Mouse (Mus musculus): Measurements from ENCODE around the gene Coro1c. TPM values are rescaled to one million over a fixed set of nuclear protein-coding genes. Genes with fewer than 3 reads are reported as not detected.
A peak's percentile ranks its signal among the peaks of the same experiment; 100 is the strongest.

The Coro1c gene
- polyA plus RNA-seq, 1 experiment from 2014 or later: 297 TPM

DNA sequence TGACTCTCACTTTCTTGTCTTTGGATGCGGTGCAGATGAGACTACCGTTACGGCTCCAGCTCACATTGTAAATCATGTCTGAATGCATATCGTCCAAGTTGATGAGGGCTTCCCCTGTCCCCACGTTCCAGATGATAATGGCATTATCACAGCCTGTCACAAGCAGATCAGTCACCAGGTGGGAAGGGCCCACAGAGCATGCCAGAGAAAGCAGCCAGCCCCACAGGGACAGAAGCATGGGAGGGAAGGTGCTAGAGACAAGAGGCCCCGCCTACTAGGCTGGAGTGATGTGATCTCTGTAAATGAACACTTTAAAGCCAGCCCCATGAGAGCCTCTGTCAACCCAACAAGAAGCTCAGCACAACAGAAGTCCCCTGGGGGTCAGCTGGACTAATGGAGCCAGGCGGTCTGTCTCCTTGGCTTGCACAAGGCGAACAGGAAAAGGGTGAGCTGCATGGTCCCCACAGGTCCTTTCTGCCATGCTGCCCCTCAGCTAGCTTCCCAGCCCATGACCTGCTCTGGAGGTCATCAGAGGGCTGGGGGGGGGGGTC is 57.8 kb downstream of the Coro1c start:
- H3K27ac ChIP-seq (ENCODE audit: low read depth, low read length): no peak overlapping the region
- 75% methylated on average over 8 of the region's 8 CpGs for WGBS
- ATAC-seq (ENCODE audit: insufficient read depth, low FRiP score, low TSS enrichment): no peak

DNA sequence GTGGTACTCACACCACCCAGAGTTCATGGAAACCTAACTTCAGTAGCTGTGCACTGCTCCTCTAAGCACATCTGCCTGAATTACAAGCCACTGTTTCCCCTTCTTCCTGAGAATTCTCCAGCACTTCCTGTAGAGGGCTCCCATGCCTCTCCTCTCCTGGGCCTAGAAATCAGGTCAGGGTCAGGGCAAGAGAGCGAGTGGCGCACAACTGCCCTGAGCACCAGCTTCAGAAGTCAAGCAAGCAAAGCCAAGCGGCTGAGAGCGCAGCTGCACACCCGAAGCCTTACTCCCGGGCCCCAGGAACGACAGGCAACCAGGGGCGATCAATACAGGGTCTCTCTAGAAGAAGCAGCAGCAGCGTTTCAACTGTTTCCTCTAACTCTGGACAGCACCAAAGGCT is 60.9 kb downstream of the Coro1c start:
- H3K4me2 ChIP-seq (ENCODE audit: low read depth): no peak overlapping the region
- ATAC-seq (ENCODE audit: insufficient read depth, low FRiP score, low TSS enrichment) (no peak), DNase-seq (ENCODE audit: low spot score) (no peak)
- no peak overlapping the region for H3K27ac ChIP-seq (ENCODE audit: low read depth, low read length)
- 86% methylated on average over 9 of the region's 9 CpGs for WGBS
- no peak overlapping the region for H3K4me3 ChIP-seq (ENCODE audit: low read depth, low read length)
- H3K9me3 ChIP-seq (ENCODE audit: control insufficient read depth, low read length): no peaks in the 10 kb centered on the region
- peaks cover 32% of the 10 kb centered on the region for H3K36me3 ChIP-seq (ENCODE audit: control insufficient read depth, insufficient read depth, low read length)
- no peak overlapping the region for H3K9ac ChIP-seq (ENCODE audit: low read length)
- no peaks in the 10 kb centered on the region for H3K27me3 ChIP-seq (ENCODE audit: control insufficient read depth, insufficient read depth, low read length)
- H3K4me1 ChIP-seq (ENCODE audit: control insufficient read depth, insufficient read depth, low read length): no peaks in the 10 kb centered on the region

More for the DNA sequence above, 57.8 kb downstream of the Coro1c start:
- Histone ChIP-seq H3K4me1 (ENCODE audit: control insufficient read depth, insufficient read depth, low read length) (peaks cover 4% of the 10 kb centered on the region; the same call in 1 of the 2 replicates), H3K27me3 (ENCODE audit: control insufficient read depth, insufficient read depth, low read length) (no peaks in the 10 kb centered on the region), H3K9me3 (ENCODE audit: control insufficient read depth, low read length) (no peaks in the 10 kb centered on the region), H3K36me3 (ENCODE audit: control insufficient read depth, insufficient read depth, low read length) (peaks cover 20% of the 10 kb centered on the region), H3K4me3 (ENCODE audit: low read depth, low read length) (no peak overlapping the region), H3K4me2 (ENCODE audit: low read depth) (no peak overlapping the region), H3K9ac (ENCODE audit: low read length) (no peak overlapping the region)
- no peak for DNase-seq (ENCODE audit: low spot score)

DNA sequence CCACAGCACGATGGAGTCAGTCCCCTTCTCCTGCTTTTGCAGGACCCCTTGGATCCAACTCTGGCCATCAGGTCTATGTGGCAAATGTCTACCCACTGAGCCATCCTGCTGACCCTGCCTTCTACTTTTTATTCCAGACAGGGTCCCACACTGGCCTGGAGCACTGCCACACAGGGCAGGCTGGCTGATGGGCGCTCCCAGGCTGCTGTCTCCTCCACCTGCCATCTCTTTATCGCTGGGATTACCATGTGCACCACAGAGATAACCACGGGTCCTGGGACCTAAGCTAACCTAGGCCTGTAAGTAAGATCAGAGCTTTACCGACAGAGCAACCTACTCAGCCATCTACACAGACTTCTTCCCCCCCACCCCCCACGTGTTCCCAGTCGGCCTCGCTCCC is 61.9 kb downstream of the Coro1c start:
- Histone ChIP-seq H3K4me3 (ENCODE audit: low read depth, low read length) (no peak overlapping the region), H3K9ac (ENCODE audit: low read length) (no peak overlapping the region), H3K27ac (ENCODE audit: low read depth, low read length) (no peak overlapping the region), H3K36me3 (ENCODE audit: control insufficient read depth, insufficient read depth, low read length) (peaks cover 32% of the 10 kb centered on the region), H3K4me1 (ENCODE audit: control insufficient read depth, insufficient read depth, low read length) (no peaks in the 10 kb centered on the region), H3K4me2 (ENCODE audit: low read depth) (no peak overlapping the region), H3K27me3 (ENCODE audit: control insufficient read depth, insufficient read depth, low read length) (no peaks in the 10 kb centered on the region), H3K9me3 (ENCODE audit: control insufficient read depth, low read length) (no peaks in the 10 kb centered on the region)
- no peak for ATAC-seq (ENCODE audit: insufficient read depth, low FRiP score, low TSS enrichment)
- no peak for DNase-seq (ENCODE audit: low spot score)
- 92% methylated on average over 8 of the region's 8 CpGs for WGBS

DNA sequence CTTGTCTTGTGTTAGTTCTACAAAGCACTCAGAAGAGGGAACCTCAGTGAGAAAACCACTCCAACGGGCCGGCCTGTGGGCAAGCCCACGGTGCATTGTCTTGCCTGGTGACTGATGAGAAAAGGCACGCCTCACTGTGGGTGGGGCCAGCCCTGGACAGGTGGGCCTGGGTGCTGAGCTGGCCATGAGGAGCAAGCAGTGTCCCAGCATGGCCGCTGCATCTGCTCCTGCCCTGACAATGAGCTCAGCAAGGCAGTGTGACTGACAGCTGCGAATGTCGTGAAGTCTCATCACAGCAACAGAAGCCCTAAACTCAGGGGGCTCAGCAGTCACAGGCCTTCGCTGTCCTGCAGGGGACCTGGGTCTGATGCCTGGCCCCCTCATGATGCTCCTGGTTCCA is 62.9 kb downstream of the Coro1c start:
- no peak overlapping the region for H3K4me2 ChIP-seq (ENCODE audit: low read depth)
- DNase-seq (ENCODE audit: low spot score) (no peak), ATAC-seq (ENCODE audit: insufficient read depth, low FRiP score, low TSS enrichment) (no peak)
- H3K27ac ChIP-seq (ENCODE audit: low read depth, low read length): no peak overlapping the region
- H3K36me3 ChIP-seq (ENCODE audit: control insufficient read depth, insufficient read depth, low read length): peaks cover 34% of the 10 kb centered on the region
- H3K4me3 ChIP-seq (ENCODE audit: low read depth, low read length): no peak overlapping the region
- 91% methylated on average over 8 of the region's 8 CpGs for WGBS
- no peaks in the 10 kb centered on the region for H3K9me3 ChIP-seq (ENCODE audit: control insufficient read depth, low read length)
- no peaks in the 10 kb centered on the region for H3K4me1 ChIP-seq (ENCODE audit: control insufficient read depth, insufficient read depth, low read length)
- no peaks in the 10 kb centered on the region for H3K27me3 ChIP-seq (ENCODE audit: control insufficient read depth, insufficient read depth, low read length)
- no peak overlapping the region for H3K9ac ChIP-seq (ENCODE audit: low read length)

DNA sequence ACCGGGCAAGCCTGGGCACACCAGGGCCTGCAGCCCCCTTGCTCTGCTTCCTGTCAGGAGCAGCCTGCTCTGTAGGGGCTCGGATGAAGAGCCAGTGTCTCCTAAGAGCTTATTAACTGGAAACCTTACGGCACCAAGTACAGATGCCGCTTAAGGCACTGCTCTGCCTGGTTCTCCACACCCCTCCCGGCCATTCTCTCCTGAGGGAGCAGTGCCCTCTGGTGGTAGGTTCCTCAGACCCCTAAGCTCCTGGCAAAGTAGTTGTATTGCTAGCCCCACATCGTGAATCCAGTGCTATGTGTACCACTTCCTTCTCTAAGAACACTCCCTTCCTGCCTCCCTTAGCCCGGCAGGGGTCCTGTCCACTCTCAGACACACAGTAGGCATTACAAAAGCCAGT is 63.8 kb downstream of the Coro1c start:
- ATAC-seq (ENCODE audit: insufficient read depth, low FRiP score, low TSS enrichment): no peak
- Histone ChIP-seq H3K4me3 (ENCODE audit: low read depth, low read length) (no peak overlapping the region), H3K4me2 (ENCODE audit: low read depth) (no peak overlapping the region), H3K9ac (ENCODE audit: low read length) (no peak overlapping the region), H3K36me3 (ENCODE audit: control insufficient read depth, insufficient read depth, low read length) (peaks cover 32% of the 10 kb centered on the region), H3K27ac (ENCODE audit: low read depth, low read length) (0 out of 2 replicates have a peak overlapping the region, but pooled peaks have one; percentile 42), H3K27me3 (ENCODE audit: control insufficient read depth, insufficient read depth, low read length) (no peaks in the 10 kb centered on the region), H3K9me3 (ENCODE audit: control insufficient read depth, low read length) (no peaks in the 10 kb centered on the region), H3K4me1 (ENCODE audit: control insufficient read depth, insufficient read depth, low read length) (no peaks in the 10 kb centered on the region)
- WGBS: 73% methylated on average over 7 of the region's 7 CpGs
- peak; percentile 63 for DNase-seq (ENCODE audit: low spot score)

DNA sequence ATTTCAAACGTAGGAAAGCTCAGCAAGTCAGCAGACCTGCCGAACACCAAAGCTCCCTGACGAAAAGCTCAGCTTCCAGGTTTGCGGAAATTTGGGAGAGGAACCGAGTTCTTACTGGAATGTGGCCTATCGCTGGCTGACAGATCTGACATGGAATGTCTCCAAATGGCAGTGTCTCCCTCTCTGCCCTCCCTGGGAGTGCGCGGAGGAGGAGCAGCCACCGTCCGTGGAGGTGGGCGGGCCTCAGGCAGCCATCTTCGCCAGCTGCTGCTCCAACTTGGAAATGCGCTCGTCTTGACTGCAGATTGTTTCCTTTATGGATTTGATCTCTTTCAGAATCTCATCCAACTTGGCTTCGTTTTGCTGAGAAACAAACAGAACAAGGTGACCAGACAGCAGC is 64.5 kb downstream of the Coro1c start:
- ATAC-seq (ENCODE audit: insufficient read depth, low FRiP score, low TSS enrichment) (no peak), DNase-seq (ENCODE audit: low spot score) (no peak)
- Histone ChIP-seq H3K4me1 (ENCODE audit: control insufficient read depth, insufficient read depth, low read length) (no peaks in the 10 kb centered on the region), H3K4me2 (ENCODE audit: low read depth) (no peak overlapping the region), H3K9ac (ENCODE audit: low read length) (no peak overlapping the region), H3K9me3 (ENCODE audit: control insufficient read depth, low read length) (no peaks in the 10 kb centered on the region), H3K27me3 (ENCODE audit: control insufficient read depth, insufficient read depth, low read length) (no peaks in the 10 kb centered on the region), H3K36me3 (ENCODE audit: control insufficient read depth, insufficient read depth, low read length) (peaks cover 28% of the 10 kb centered on the region), H3K4me3 (ENCODE audit: low read depth, low read length) (no peak overlapping the region), H3K27ac (ENCODE audit: low read depth, low read length) (0 out of 2 replicates have a peak overlapping the region, but pooled peaks have one; percentile 42)
- 88% methylated on average over 15 of the region's 15 CpGs for WGBS

DNA sequence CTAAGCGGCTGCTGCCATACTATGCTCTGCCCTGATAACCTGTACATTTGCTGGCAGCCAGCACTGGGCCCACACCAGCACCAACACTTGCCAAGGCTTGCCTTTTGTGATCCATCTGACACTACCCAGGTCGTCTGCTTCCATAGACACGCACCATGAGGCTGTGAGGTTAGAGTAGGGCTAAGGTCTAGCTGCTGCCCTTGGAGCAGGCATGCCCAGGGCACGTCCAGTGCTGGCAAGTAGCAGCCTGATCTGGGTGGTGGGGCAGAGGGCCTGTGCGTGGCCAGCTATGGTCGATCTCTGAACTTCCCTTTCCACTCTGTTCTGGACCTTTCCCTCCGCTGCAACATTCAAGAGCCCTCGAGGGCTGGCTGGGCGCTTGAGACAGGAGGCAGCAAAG is 65.7 kb downstream of the Coro1c start:
- H3K4me2 ChIP-seq (ENCODE audit: low read depth): no peak overlapping the region
- H3K4me1 ChIP-seq (ENCODE audit: control insufficient read depth, insufficient read depth, low read length): no peaks in the 10 kb centered on the region
- H3K4me3 ChIP-seq (ENCODE audit: low read depth, low read length): no peak overlapping the region
- no peaks in the 10 kb centered on the region for H3K9me3 ChIP-seq (ENCODE audit: control insufficient read depth, low read length)
- ATAC-seq (ENCODE audit: insufficient read depth, low FRiP score, low TSS enrichment): no peak
- no peaks in the 10 kb centered on the region for H3K27me3 ChIP-seq (ENCODE audit: control insufficient read depth, insufficient read depth, low read length)
- DNase-seq (ENCODE audit: low spot score): no peak
- H3K9ac ChIP-seq (ENCODE audit: low read length): no peak overlapping the region
- H3K27ac ChIP-seq (ENCODE audit: low read depth, low read length): no peak overlapping the region
- peaks cover 28% of the 10 kb centered on the region for H3K36me3 ChIP-seq (ENCODE audit: control insufficient read depth, insufficient read depth, low read length)
- WGBS: 91% methylated on average over 9 of the region's 9 CpGs

DNA sequence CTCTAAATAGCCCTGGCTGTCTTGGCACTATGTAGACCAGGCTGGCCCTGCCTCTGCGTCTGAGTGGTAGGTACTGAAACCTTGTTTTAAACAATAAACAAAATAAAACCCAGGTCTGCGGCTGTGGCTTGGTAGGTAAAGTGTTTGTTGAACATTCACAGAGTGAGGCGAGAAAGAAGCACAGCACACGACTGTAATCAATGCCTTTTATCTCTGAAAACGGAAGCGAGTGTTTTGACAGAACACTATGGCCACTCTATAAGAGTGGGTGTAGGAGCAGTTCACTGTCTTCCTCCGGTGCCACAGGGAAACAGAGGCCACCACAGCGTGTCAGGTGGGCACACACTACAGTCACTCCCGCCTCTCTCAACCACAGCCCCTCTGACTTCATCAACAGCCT is 66.3 kb downstream of the Coro1c start:
- no peak for DNase-seq (ENCODE audit: low spot score)
- Histone ChIP-seq H3K4me1 (ENCODE audit: control insufficient read depth, insufficient read depth, low read length) (no peaks in the 10 kb centered on the region), H3K4me3 (ENCODE audit: low read depth, low read length) (no peak overlapping the region), H3K4me2 (ENCODE audit: low read depth) (no peak overlapping the region), H3K9ac (ENCODE audit: low read length) (no peak overlapping the region), H3K36me3 (ENCODE audit: control insufficient read depth, insufficient read depth, low read length) (peaks cover 24% of the 10 kb centered on the region), H3K9me3 (ENCODE audit: control insufficient read depth, low read length) (no peaks in the 10 kb centered on the region), H3K27ac (ENCODE audit: low read depth, low read length) (no peak overlapping the region), H3K27me3 (ENCODE audit: control insufficient read depth, insufficient read depth, low read length) (no peaks in the 10 kb centered on the region)
- WGBS: 92% methylated on average over 9 of the region's 9 CpGs
- no peak for ATAC-seq (ENCODE audit: insufficient read depth, low FRiP score, low TSS enrichment)
